Mouse (Mus musculus): ENCODE results near the gene Inmt.

DNA sequence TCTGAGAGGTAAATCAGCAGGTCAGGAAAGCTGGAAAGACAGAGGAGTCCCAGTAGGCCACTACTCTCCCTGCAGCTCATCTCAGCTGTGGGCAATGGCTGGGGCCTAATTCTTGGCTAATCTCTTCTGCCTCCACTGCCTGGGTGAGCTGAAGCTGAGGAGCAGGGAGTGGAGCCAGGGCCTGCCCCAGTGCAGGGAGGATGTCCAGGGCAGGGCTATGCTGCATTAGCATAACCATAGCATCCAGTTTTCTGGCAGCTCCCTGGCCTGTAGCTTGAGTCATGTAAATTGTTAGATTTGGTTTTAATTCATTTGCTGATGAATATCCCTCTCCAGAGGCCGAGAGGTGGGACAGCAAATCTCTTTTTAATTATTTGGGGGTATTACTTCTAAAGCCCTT is 15.6 kb downstream of the Inmt start:
- TF ChIP-seq POLR2A (IDR thresholded peaks at IDR 0.05; ENCODE audit: low read depth, low read length) = no peak
- no peak for TF ChIP-seq SMC3 (IDR thresholded peaks at IDR 0.05; ENCODE audit: low read depth, low read length)
- TF ChIP-seq CTCF (conservative IDR thresholded peaks at IDR 0.05 in 1 of 2, IDR thresholded peaks at IDR 0.05 in 1 of 2; ENCODE audit: low read depth in 2 of 2, low read length in 2 of 2) = no peak
- no peak for TF ChIP-seq TCF12 (IDR thresholded peaks at IDR 0.05; ENCODE audit: low read depth, low read length)
- no peak for TF ChIP-seq MEF2A (IDR thresholded peaks at IDR 0.05; ENCODE audit: borderline replicate concordance, low read depth, low read length)
- TF ChIP-seq SIN3A (IDR thresholded peaks at IDR 0.05; ENCODE audit: low read length) = no peak
- TF ChIP-seq ZNF384 (IDR thresholded peaks at IDR 0.05; ENCODE audit: low read depth, low read length) = no peak
- TF ChIP-seq USF2 (conservative IDR thresholded peaks at IDR 0.05; ENCODE audit: low read depth, low read length) = no peak
- TF ChIP-seq MYC (IDR thresholded peaks at IDR 0.05; ENCODE audit: low read depth, low read length) = no peak
- TF ChIP-seq ZC3H11A (IDR thresholded peaks at IDR 0.05; ENCODE audit: low read depth, low read length) = no peak
- TF ChIP-seq JUND (conservative IDR thresholded peaks at IDR 0.05; ENCODE audit: low read depth, low read length) = no peak
- no peak for TF ChIP-seq E2F4 (IDR thresholded peaks at IDR 0.05; ENCODE audit: insufficient replicate concordance, low read depth, low read length)

Measured in CH12.LX (cell line).